Mouse (Mus musculus) intestine, embryonic 14.5 days (tissue): ENCODE results near the gene Fbn1. TPM values are rescaled to one million over a fixed set of nuclear protein-coding genes. Genes with fewer than 3 reads are reported as not detected.

Experiments used
- ATAC-seq: fragments of 200-750 bp; cut with Nextera tagmentation; replicated peaks from 2 replicates; pipeline ENCODE4 v1.8.0; 2017; ENCODE audit warnings: low read depth, moderate number of reproducible peaks, moderate TSS enrichment, moderate library complexity; ENCODE audit not compliant: low FRiP score, low TSS enrichment
- DNase-seq: peaks from one replicate; pipeline ENCODE4 v3.0.0-alpha.2; 2018; ENCODE audit warnings: low spot score
- H3K27ac ChIP-seq: fragments of 300-500 bp; sonication (generic); 2 replicates; pipeline ENCODE4 v1.5.1; 2014; ENCODE audit warnings: low read depth, mild to moderate bottlenecking, control low read depth
- H3K27me3 ChIP-seq: fragments of 300-500 bp; sonication (generic); replicated peaks from 2 replicates; pipeline ENCODE4 v1.6.1; 2014; ENCODE audit warnings: low read length, control low read depth; ENCODE audit not compliant: control insufficient read depth, insufficient read depth
- H3K36me3 ChIP-seq: fragments of 300-500 bp; sonication (generic); 2 replicates; pipeline ENCODE4 v1.6.1; 2014; ENCODE audit warnings: low read length, control low read depth; ENCODE audit not compliant: control insufficient read depth, insufficient read depth
- H3K4me1 ChIP-seq: fragments of 300-500 bp; sonication (generic); replicated peaks from 2 replicates; pipeline ENCODE4 v1.6.1; 2014; ENCODE audit warnings: low read length, control low read depth, mixed read lengths; ENCODE audit not compliant: control insufficient read depth, insufficient read depth
- H3K4me2 ChIP-seq: fragments of 300-500 bp; sonication (generic); 2 replicates; pipeline ENCODE4 v1.6.1; 2014; ENCODE audit warnings: low read length
- H3K4me3 ChIP-seq: fragments of 300-500 bp; sonication (generic); 2 replicates; pipeline ENCODE4 v1.5.1; 2014; ENCODE audit warnings: low read depth, low read length, control low read depth, mixed read lengths
- H3K9ac ChIP-seq: fragments of 300-500 bp; sonication (generic); 2 replicates; pipeline ENCODE4 v1.6.1; 2014; ENCODE audit warnings: mild to moderate bottlenecking, low read length
- H3K9me3 ChIP-seq: fragments of 300-500 bp; sonication (generic); 2 replicates; pipeline ENCODE4 v1.6.1; 2016; ENCODE audit warnings: low read length, control low read depth; ENCODE audit not compliant: control insufficient read depth
- WGBS: fragments of 180-500 bp; shearing (Covaris S2); extraction: QIAGEN DNeasy Blood & Tissue Kit; methylation state at CpG from one replicate; pipeline ENCODE4 v1.1.7; 2014; 5-methylcytosine and 5-hydroxymethylcytosine counted together
- polyA plus RNA-seq: library from polyadenylated mRNA; unstranded; fragments of >200 nt; fragmentation: Nextera tagmentation; extraction: Ambion mirVana; gene quantifications from 2 replicates; pipeline ENCODE4 v1.2.1, GENCODE M21; 2014

Gene Fbn1
- polyA plus RNA-seq, 1 experiment from 2014 or later, result 45.1 TPM

GRCm38 (mm10) chr2:125305671-125306070 is 202.1 kb downstream of the Fbn1 start:
- Histone ChIP-seq H3K4me2 (no peak overlapping the region), H3K36me3 (peaks cover 71% of the 10 kb centered on the region), H3K9me3 (no peaks in the 10 kb centered on the region), H3K27ac (no peak overlapping the region), H3K4me1 (no peaks in the 10 kb centered on the region), H3K9ac (no peak overlapping the region), H3K27me3 (no peaks in the 10 kb centered on the region), H3K4me3 (no peak overlapping the region)
- DNase-seq (no peak), ATAC-seq (no peak)
- 91% methylated on average over 3 of the region's 3 CpGs for WGBS

- Histone ChIP-seq H3K36me3 (peaks cover 70% of the 10 kb centered on the region), H3K9ac (no peak overlapping the region), H3K9me3 (no peaks in the 10 kb centered on the region), H3K4me3 (no peak overlapping the region), H3K27me3 (no peaks in the 10 kb centered on the region), H3K4me1 (no peaks in the 10 kb centered on the region), H3K4me2 (no peak overlapping the region), H3K27ac (no peak overlapping the region)
- ATAC-seq, result no peak
- DNase-seq, result no peak
- WGBS, result 93% methylated on average over 3 of the region's 3 CpGs
Observed at GRCm38 (mm10) chr2:125304746-125305145, 203.0 kb downstream of the Fbn1 start.

GRCm38 (mm10) chr2:125303764-125304384 is 203.9 kb downstream of the Fbn1 start:
- no peak for ATAC-seq
- Histone ChIP-seq H3K27me3 (no peaks in the 10 kb centered on the region), H3K4me2 (no peak overlapping the region), H3K27ac (no peak overlapping the region), H3K9me3 (no peaks in the 10 kb centered on the region), H3K4me3 (no peak overlapping the region), H3K4me1 (no peaks in the 10 kb centered on the region), H3K9ac (no peak overlapping the region), H3K36me3 (peaks cover 62% of the 10 kb centered on the region)
- WGBS, result 66% methylated on average over 5 of the region's 5 CpGs
- DNase-seq, result no peak

- WGBS, result 76% methylated on average over 8 of the region's 8 CpGs
- ATAC-seq, result no peak
- no peaks in the 10 kb centered on the region for H3K27me3 ChIP-seq
Observed at GRCm38 (mm10) chr2:125302625-125302924, 205.2 kb downstream of the Fbn1 start.

GRCm38 (mm10) chr2:125301877-125302624 is 205.7 kb downstream of the Fbn1 start:
- WGBS, result 70% methylated on average over 9 of the region's 9 CpGs
- no peak for ATAC-seq

More at GRCm38 (mm10) chr2:125302625-125302924, 205.2 kb downstream of the Fbn1 start:
- no peak overlapping the region for H3K4me2 ChIP-seq
- no peak overlapping the region for H3K27ac ChIP-seq
- no peak overlapping the region for H3K9ac ChIP-seq
- H3K4me3 ChIP-seq, result no peak overlapping the region
- H3K9me3 ChIP-seq, result no peaks in the 10 kb centered on the region
- H3K36me3 ChIP-seq, result peaks cover 52% of the 10 kb centered on the region
- H3K4me1 ChIP-seq, result no peaks in the 10 kb centered on the region
- no peak for DNase-seq

GRCm38 (mm10) chr2:125298841-125299240 is 209.0 kb downstream of the Fbn1 start:
- 87% methylated on average over 1 of the region's 1 CpGs for WGBS
- H3K4me3 ChIP-seq, result no peak overlapping the region
- no peaks in the 10 kb centered on the region for H3K4me1 ChIP-seq

More at GRCm38 (mm10) chr2:125301877-125302624, 205.7 kb downstream of the Fbn1 start:
- no peak overlapping the region for H3K27ac ChIP-seq
- H3K4me3 ChIP-seq, result no peak overlapping the region
- H3K9me3 ChIP-seq, result no peaks in the 10 kb centered on the region
- H3K36me3 ChIP-seq, result peaks cover 47% of the 10 kb centered on the region
- H3K4me2 ChIP-seq, result no peak overlapping the region
- no peaks in the 10 kb centered on the region for H3K4me1 ChIP-seq
- no peak for DNase-seq
- no peak overlapping the region for H3K9ac ChIP-seq
- H3K27me3 ChIP-seq, result no peaks in the 10 kb centered on the region

GRCm38 (mm10) chr2:125295526-125295925 is 212.3 kb downstream of the Fbn1 start:
- 76% methylated on average over 3 of the region's 3 CpGs for WGBS
- DNase-seq (no peak), ATAC-seq (no peak)

More at GRCm38 (mm10) chr2:125298841-125299240, 209.0 kb downstream of the Fbn1 start:
- DNase-seq, result no peak
- H3K36me3 ChIP-seq, result peaks cover 33% of the 10 kb centered on the region
- no peaks in the 10 kb centered on the region for H3K9me3 ChIP-seq
- no peak overlapping the region for H3K27ac ChIP-seq
- H3K4me2 ChIP-seq, result no peak overlapping the region
- no peak for ATAC-seq
- H3K27me3 ChIP-seq, result no peaks in the 10 kb centered on the region
- H3K9ac ChIP-seq, result no peak overlapping the region

GRCm38 (mm10) chr2:125293969-125294491 is 213.8 kb downstream of the Fbn1 start:
- H3K9ac ChIP-seq, result no peak overlapping the region
- H3K27me3 ChIP-seq, result no peaks in the 10 kb centered on the region
- DNase-seq (no peak), ATAC-seq (no peak)
- no peak overlapping the region for H3K27ac ChIP-seq
- no peaks in the 10 kb centered on the region for H3K9me3 ChIP-seq
- H3K4me3 ChIP-seq, result no peak overlapping the region
- no peak overlapping the region for H3K4me2 ChIP-seq
- 84% methylated on average over 5 of the region's 5 CpGs for WGBS
- no peaks in the 10 kb centered on the region for H3K36me3 ChIP-seq
- H3K4me1 ChIP-seq, result no peaks in the 10 kb centered on the region

More at GRCm38 (mm10) chr2:125295526-125295925, 212.3 kb downstream of the Fbn1 start:
- Histone ChIP-seq H3K27ac (no peak overlapping the region), H3K36me3 (peaks cover 4% of the 10 kb centered on the region; the same call in 1 of the 2 replicates), H3K27me3 (no peaks in the 10 kb centered on the region), H3K4me2 (no peak overlapping the region), H3K4me1 (no peaks in the 10 kb centered on the region), H3K4me3 (no peak overlapping the region), H3K9me3 (no peaks in the 10 kb centered on the region), H3K9ac (no peak overlapping the region)
